13 mouse cellular contexts compared by ENCODE assay signal in the genomic region with DNA sequence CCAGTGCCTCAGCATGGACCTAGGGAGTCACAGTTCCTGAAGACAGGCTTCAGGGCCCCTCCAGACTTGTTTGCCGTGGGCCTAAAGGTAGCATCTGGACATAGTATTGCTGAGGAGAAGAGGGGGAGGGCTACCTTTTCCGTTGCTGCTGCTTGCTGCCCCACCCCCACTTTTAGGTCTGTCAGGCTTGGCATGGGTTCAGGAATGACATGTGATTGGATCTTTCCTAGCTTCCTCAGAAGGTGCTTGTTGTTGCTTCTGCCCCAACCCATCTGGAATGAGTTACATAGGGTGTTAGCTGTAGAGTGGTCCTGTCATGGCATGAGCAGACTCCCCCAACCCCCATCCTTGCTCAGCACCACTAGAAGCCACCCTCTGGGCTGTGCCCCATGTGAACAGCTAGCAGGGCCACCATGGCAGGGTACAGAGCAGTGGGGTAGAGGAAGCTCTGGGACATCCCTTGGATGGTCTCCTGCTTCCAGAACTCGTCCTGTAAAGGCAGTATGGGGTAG. TPM values are rescaled to one million over a fixed set of nuclear protein-coding genes. Genes with fewer than 3 reads are reported as not detected.
DNase-seq lines count a peak whose midpoint lies in the region; ATAC-seq and TF ChIP-seq lines count a peak whose summit lies in the region.
"Had no signal": no experiment of that assay in that cellular context is flagged by ENCODE, and none has a peak within 500 bp of the region (broad histone marks: within the 10 kb centered on the region; RNA-seq: fewer than 3 reads in every experiment).

No protein-coding gene starts in this region.

- TF ChIP-seq CTCF in lung, postnatal 0 days (IDR thresholded peaks at IDR 0.05): no peak

- H3K27me3 ChIP-seq in hindbrain, embryonic 12.5 days: no peaks in the 10 kb centered on the region
- no peaks in the 10 kb centered on the region for H3K27me3 ChIP-seq in hindbrain, embryonic 11.5 days (ENCODE audit: control insufficient read depth, insufficient read depth, low read length)
- no peaks in the 10 kb centered on the region for H3K27me3 ChIP-seq in lung, postnatal 0 days (replicated peaks; ENCODE audit: insufficient read depth, low read length)
- H3K27me3 ChIP-seq in limb, embryonic 13.5 days: no peaks in the 10 kb centered on the region

- H3K4me3 ChIP-seq in hindbrain, embryonic 12.5 days: no peak overlapping the region
- H3K4me3 ChIP-seq in hindbrain, embryonic 11.5 days (ENCODE audit: low read depth, low read length): no peak overlapping the region
- no peak overlapping the region for H3K4me3 ChIP-seq in lung, postnatal 0 days (ENCODE audit: low read depth, low read length)
- H3K4me3 ChIP-seq in limb, embryonic 13.5 days: no peak overlapping the region
- H3K4me3 ChIP-seq: myocyte had no signal

- peak; percentile 68 to 71 for DNase-seq in cerebellum, postnatal 10 days
- DNase-seq in cerebellum, adult 11 months: no peak
- no peak for DNase-seq in hindbrain, embryonic 11.5 days (ENCODE audit: low spot score)
- peak; percentile 59 for DNase-seq in lung, postnatal 36 days
- DNase-seq in lung, postnatal 0 days (ENCODE audit: low spot score): no peak
- no peak for DNase-seq in ovary, postnatal 36 days (ENCODE audit: low spot score)
- DNase-seq: adrenal gland, adult 8-10 months; gastrocnemius, postnatal 36 days had no signal

- 68% methylated on average over 3 of the region's 3 CpGs for WGBS in hindbrain, embryonic 12.5 days
- 53% methylated on average over 3 of the region's 3 CpGs for WGBS in hindbrain, embryonic 11.5 days
- WGBS in lung, postnatal 0 days: 32% methylated on average over 3 of the region's 3 CpGs
- WGBS in limb, embryonic 13.5 days: 24% methylated on average over 3 of the region's 3 CpGs

- H3K4me1 ChIP-seq in hindbrain, embryonic 12.5 days: peaks cover 35% of the 10 kb centered on the region
- peaks cover 4% of the 10 kb centered on the region; the same call in 1 of the 2 replicates for H3K4me1 ChIP-seq in hindbrain, embryonic 11.5 days (replicated peaks; ENCODE audit: control insufficient read depth, insufficient read depth, low read length)
- peaks cover 28% of the 10 kb centered on the region for H3K4me1 ChIP-seq in lung, postnatal 0 days (ENCODE audit: insufficient read depth, low read depth, low read length)
- H3K4me1 ChIP-seq in limb, embryonic 13.5 days: peaks cover 63% of the 10 kb centered on the region

- no peaks in the 10 kb centered on the region for H3K36me3 ChIP-seq in hindbrain, embryonic 12.5 days
- H3K36me3 ChIP-seq in hindbrain, embryonic 11.5 days (ENCODE audit: control insufficient read depth, insufficient read depth, low read length): no peaks in the 10 kb centered on the region
- no peaks in the 10 kb centered on the region for H3K36me3 ChIP-seq in lung, postnatal 0 days (ENCODE audit: insufficient read depth, low read length)
- peaks cover 7% of the 10 kb centered on the region for H3K36me3 ChIP-seq in limb, embryonic 13.5 days
- H3K36me3 ChIP-seq: G1E had no signal

- H3K9me3 ChIP-seq in hindbrain, embryonic 12.5 days (replicated peaks): no peaks in the 10 kb centered on the region
- H3K9me3 ChIP-seq in hindbrain, embryonic 11.5 days (ENCODE audit: control insufficient read depth, low read length): no peaks in the 10 kb centered on the region
- no peaks in the 10 kb centered on the region for H3K9me3 ChIP-seq in lung, postnatal 0 days (ENCODE audit: low read length)
- H3K9me3 ChIP-seq in limb, embryonic 13.5 days: no peaks in the 10 kb centered on the region
- H3K9me3 ChIP-seq: G1E had no signal

- no peak overlapping the region for H3K27ac ChIP-seq in hindbrain, embryonic 12.5 days
- no peak overlapping the region for H3K27ac ChIP-seq in hindbrain, embryonic 11.5 days (ENCODE audit: low read depth, low read length)
- no peak overlapping the region for H3K27ac ChIP-seq in lung, postnatal 0 days (ENCODE audit: low read length)
- H3K27ac ChIP-seq in limb, embryonic 13.5 days: peak overlapping the region; percentile 61; the same call in 1 of the 2 replicates

- H3K4me2 ChIP-seq in hindbrain, embryonic 12.5 days (replicated peaks): no peak overlapping the region
- no peak overlapping the region for H3K4me2 ChIP-seq in hindbrain, embryonic 11.5 days (replicated peaks; ENCODE audit: low read depth, low read length)
- no peak overlapping the region for H3K4me2 ChIP-seq in lung, postnatal 0 days (replicated peaks; ENCODE audit: low read depth, low read length)
- peak overlapping the region; percentile 40 for H3K4me2 ChIP-seq in limb, embryonic 13.5 days (replicated peaks)

- 0 out of 2 replicates have a peak overlapping the region, but pooled peaks have one; percentile 5 for H3K9ac ChIP-seq in hindbrain, embryonic 12.5 days
- no peak overlapping the region for H3K9ac ChIP-seq in hindbrain, embryonic 11.5 days (ENCODE audit: low read depth, low read length)
- H3K9ac ChIP-seq in lung, postnatal 0 days (replicated peaks; ENCODE audit: low read depth): no peak overlapping the region
- H3K9ac ChIP-seq in limb, embryonic 13.5 days: 0 out of 2 replicates have a peak overlapping the region, but pooled peaks have one; percentile 8

- TF ChIP-seq EP300 in lung, postnatal 0 days (IDR thresholded peaks at IDR 0.05): no peak

- no peak for ATAC-seq in hindbrain, embryonic 12.5 days (ENCODE audit: low FRiP score)
- ATAC-seq in hindbrain, embryonic 11.5 days (ENCODE audit: low FRiP score): no peak
- ATAC-seq in lung, postnatal 0 days: no peak
- peak; percentile 58; the same call in 1 of the 2 replicates for ATAC-seq in limb, embryonic 13.5 days (ENCODE audit: low FRiP score, low read depth)
- ATAC-seq: intestine, postnatal 0 days had no signal

RNA-seq across cellular contexts. Expression of gene Rxra, which starts 34.7 kb away (rescaled TPM):
- 11.1 and 11.2 TPM in 2 replicates for polyA plus RNA-seq in hindbrain, embryonic 12.5 days (2016; fragmentation: Nextera tagmentation; extraction: Ambion mirVana)
- 6.5 and 7.6 TPM in 2 replicates for polyA plus RNA-seq in hindbrain, embryonic 11.5 days (2014; fragmentation: Nextera tagmentation; extraction: Ambion mirVana)
- 9.6 and 10.3 TPM in 2 replicates for polyA plus RNA-seq in lung, postnatal 0 days (2015; fragmentation: Nextera tagmentation; extraction: Ambion mirVana)
- 17.1 and 17.6 TPM in 2 replicates for polyA plus RNA-seq in limb, embryonic 13.5 days (2015; fragmentation: Nextera tagmentation; extraction: Ambion mirVana)
- polyA plus RNA-seq: G1E had no signal

Comparison
In these comparisons a context has a peak if more than half of its experiments do, and no peak if none do; other contexts are left out.
1. DNase-seq: peak in cerebellum, postnatal 10 days (2 of 2) and lung, postnatal 36 days (single experiment); none in cerebellum, adult 11 months (single experiment), hindbrain, embryonic 11.5 days (single experiment), lung, postnatal 0 days (single experiment) and ovary, postnatal 36 days (single experiment).
2. H3K9ac ChIP-seq: peak in hindbrain, embryonic 12.5 days (single experiment) and limb, embryonic 13.5 days (single experiment); none in hindbrain, embryonic 11.5 days (single experiment) and lung, postnatal 0 days (single experiment).